Mouse (Mus musculus): ENCODE measurements at regions not wholly inside any gene's neighbourhood (a gene's known extent, or its start where the extent isn't known, plus 50 kb on each side); places are given as distances from the start of the nearest gene placed in this dataset.

DNA sequence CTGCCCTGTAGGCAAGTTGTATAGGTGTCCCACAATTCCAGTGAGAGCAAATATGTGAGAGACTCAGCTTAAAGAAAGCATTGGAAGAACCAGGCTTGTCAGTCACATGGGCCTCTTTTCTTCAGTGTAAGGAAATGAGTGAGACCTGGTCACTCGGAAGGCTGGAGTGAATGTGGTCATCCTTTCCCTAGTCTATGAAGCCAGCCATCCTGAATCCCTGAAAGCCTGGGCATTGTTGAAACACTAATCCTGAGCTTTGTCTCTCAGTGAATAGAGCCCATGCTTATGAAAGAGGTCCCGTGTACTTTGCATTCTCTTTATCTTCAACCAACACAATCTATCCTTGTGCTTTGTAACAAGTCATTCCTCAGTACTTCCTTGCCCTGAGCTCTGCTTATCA, 420.1 kb upstream of the Igfbp7 start:
- TF ChIP-seq POLR2A (IDR thresholded peaks at IDR 0.05; ENCODE audit: borderline replicate concordance, insufficient read depth, low read length) (no peak), CTCF (IDR thresholded peaks at IDR 0.05; ENCODE audit: borderline replicate concordance, insufficient read depth, low read depth, low read length) (no peak)

Measured in cerebellum, adult 2 months (tissue).